Mouse (Mus musculus) megakaryocyte, embryonic 14.5 days (primary cell): ENCODE results near the gene Rnf144b. TPM values are rescaled to one million over a fixed set of nuclear protein-coding genes. Genes with fewer than 3 reads are reported as not detected.

ENCODE experiments used
- H3K27me3 ChIP-seq: replicated peaks from 2 replicates; pipeline ENCODE3; 2012; ENCODE audit warnings: inconsistent platforms
- H3K36me3 ChIP-seq: replicated peaks from 2 replicates; pipeline ENCODE3; 2012; ENCODE audit warnings: low read length, inconsistent platforms, mixed read lengths
- H3K4me1 ChIP-seq: 2 replicates; pipeline ENCODE4 v1.6.1; 2012; ENCODE audit warnings: inconsistent platforms
- H3K4me3 ChIP-seq: replicated peaks from 2 replicates; pipeline ENCODE3; 2012; ENCODE audit warnings: moderate library complexity, mild to moderate bottlenecking, inconsistent platforms
- H3K9me3 ChIP-seq: 2 replicates; pipeline ENCODE4 v1.6.1; 2012; ENCODE audit warnings: inconsistent platforms
- FLI1 ChIP-seq: IDR thresholded peaks from 2 replicates; pipeline ENCODE4 v1.6.1; 2012; ENCODE audit warnings: low read length, inconsistent platforms, mixed read lengths
- GATA1 ChIP-seq: IDR thresholded peaks from 3 replicates; pipeline ENCODE4 v1.6.1; 2012; ENCODE audit warnings: mixed read lengths, low read length, inconsistent platforms, borderline replicate concordance
- polyA plus RNA-seq: library from polyadenylated mRNA; stranded (reverse); fragments of >175 nt; gene quantifications from 2 replicates; pipeline ENCODE4 v1.2.3, GENCODE M21; 2012; ENCODE audit warnings: low replicate concordance; ENCODE audit not compliant: insufficient read depth

Gene Rnf144b
- polyA plus RNA-seq, 1 experiment, result 0.29 TPM

DNA sequence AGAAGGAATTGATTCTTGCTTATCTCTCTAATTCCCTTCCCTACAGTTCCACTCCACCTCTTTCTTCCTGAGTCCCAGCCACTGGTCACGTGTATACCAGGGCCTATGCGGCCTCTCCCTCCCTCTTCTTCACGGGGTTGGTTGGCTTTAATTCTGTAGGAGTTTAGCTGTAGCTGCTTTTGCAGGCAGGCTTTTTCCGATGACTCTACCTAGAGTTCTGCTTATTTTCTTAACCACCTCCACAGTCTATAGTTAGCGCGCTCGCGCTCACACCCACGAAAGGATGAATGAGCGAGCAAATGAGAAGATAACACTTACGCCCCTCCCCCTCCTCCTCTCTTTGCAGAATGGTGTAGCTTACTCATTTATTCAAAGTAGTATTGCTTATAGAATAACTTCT is 26.1 kb downstream of the Rnf144b start:
- no peaks in the 10 kb centered on the region for H3K27me3 ChIP-seq
- H3K36me3 ChIP-seq, result no peaks in the 10 kb centered on the region
- no peak overlapping the region for H3K4me3 ChIP-seq
- peaks cover 22% of the 10 kb centered on the region for H3K4me1 ChIP-seq
- no peaks in the 10 kb centered on the region for H3K9me3 ChIP-seq
- no peak for TF ChIP-seq FLI1
- no peak for TF ChIP-seq GATA1

DNA sequence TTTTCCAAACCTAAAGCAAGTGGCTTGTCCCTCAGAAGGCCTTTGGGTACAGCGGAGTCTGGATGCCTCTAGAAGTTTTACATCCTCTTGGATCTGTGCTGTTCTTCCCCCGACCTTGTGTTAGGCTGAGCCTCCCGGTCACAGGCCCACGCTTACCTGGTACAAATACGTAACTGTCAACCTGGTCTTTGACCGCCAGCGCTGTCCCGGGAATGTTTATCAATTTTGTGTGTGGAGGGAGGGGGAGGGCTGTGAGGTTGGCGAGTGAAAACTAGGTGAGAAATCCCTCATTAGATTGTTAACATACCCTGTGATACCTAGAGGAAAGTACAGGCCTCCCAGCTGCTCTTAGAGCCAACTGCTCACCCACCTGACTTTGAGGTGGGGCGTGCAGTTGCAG is 27.5 kb downstream of the Rnf144b start:
- Histone ChIP-seq H3K4me3 (no peak overlapping the region), H3K4me1 (peaks cover 27% of the 10 kb centered on the region), H3K36me3 (no peaks in the 10 kb centered on the region), H3K9me3 (no peaks in the 10 kb centered on the region), H3K27me3 (no peaks in the 10 kb centered on the region)
- TF ChIP-seq GATA1, result no peak
- TF ChIP-seq FLI1, result no peak

DNA sequence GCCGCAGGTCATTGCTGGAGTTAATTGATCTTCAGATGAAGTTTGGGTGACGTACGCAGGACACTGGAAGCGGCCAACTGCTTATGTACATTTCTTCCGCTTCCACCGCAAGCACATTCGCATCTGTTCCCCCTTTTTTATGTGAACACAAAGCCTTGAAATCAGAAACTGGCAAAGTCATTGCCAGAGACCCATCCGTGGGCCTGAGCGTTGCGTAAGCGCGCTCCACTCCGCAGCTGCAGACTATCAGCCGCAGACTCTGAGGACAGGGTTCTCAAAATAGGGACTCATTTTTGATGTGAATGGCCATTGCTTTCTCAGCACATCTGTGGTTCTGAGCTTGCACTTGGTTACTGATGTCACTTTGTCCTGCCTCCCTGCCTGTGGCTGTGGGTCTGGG is 28.6 kb downstream of the Rnf144b start:
- Histone ChIP-seq H3K4me3 (no peak overlapping the region), H3K36me3 (no peaks in the 10 kb centered on the region), H3K27me3 (no peaks in the 10 kb centered on the region), H3K9me3 (no peaks in the 10 kb centered on the region), H3K4me1 (peaks cover 29% of the 10 kb centered on the region)
- TF ChIP-seq GATA1 (no peak), FLI1 (no peak)

DNA sequence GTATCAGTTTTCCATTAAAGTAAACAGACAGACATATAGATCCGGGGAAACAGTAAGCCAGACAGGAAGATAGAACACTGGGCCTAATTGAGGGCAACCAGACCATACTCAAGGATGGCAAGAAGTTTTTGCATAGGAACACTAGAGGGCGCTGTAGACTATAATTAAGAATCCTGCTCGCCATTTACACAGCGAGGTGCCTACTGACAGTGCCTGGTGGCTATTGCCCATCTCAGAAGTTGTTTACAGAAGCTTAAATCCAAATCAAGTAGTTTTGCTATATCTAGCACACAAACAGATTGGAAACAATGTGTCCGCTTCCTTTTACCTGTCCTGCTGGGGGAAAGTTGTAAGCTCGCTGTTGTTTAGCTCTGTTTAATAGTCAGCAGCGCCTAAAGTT is 29.9 kb downstream of the Rnf144b start:
- Histone ChIP-seq H3K4me3 (no peak overlapping the region), H3K27me3 (no peaks in the 10 kb centered on the region), H3K36me3 (no peaks in the 10 kb centered on the region), H3K4me1 (peaks cover 29% of the 10 kb centered on the region), H3K9me3 (no peaks in the 10 kb centered on the region)
- TF ChIP-seq FLI1, result no peak
- no peak for TF ChIP-seq GATA1

DNA sequence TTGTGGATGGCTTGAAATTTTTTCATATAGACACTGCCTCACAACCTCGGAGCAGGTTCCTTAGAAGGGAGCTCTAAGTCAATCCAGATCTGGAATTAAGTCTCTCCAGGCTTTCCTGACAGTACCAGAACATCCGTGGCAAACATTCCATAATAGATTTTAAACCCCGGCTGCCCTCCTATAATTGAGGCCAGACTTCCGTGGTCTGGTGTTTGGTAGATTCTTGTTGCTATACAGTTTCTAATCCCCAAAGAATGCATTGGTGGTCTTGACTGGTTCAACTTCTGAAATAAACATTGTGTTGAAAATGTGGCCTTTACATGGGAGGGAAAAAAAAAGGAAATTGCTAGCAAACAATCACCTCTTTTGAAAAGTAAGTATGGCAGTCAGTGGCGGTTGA is 30.8 kb downstream of the Rnf144b start:
- TF ChIP-seq FLI1 (no peak), GATA1 (no peak)
- no peak overlapping the region for H3K4me3 ChIP-seq
- H3K4me1 ChIP-seq, result peaks cover 28% of the 10 kb centered on the region
- H3K27me3 ChIP-seq, result no peaks in the 10 kb centered on the region
- H3K9me3 ChIP-seq, result no peaks in the 10 kb centered on the region
- H3K36me3 ChIP-seq, result no peaks in the 10 kb centered on the region

DNA sequence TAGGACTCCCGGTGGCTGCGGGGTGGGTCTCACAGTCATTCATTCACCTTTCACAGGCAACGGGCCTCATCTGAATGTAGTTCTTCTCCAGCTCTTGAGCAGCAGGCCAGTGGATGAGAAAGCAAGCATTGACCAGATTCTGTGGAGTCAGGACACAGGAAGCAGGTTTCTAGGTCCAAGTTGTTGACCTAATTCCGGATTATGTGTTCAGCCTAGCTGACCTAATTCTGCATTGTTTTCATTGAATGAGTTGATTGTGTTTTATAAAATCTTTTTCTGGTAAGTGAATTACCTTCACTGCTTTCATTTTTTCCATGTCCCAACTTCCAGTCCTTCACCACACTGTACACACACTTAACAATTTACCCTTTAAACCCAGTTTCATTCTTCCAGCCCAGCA is 32.4 kb downstream of the Rnf144b start:
- Histone ChIP-seq H3K9me3 (no peaks in the 10 kb centered on the region), H3K4me1 (peaks cover 21% of the 10 kb centered on the region), H3K4me3 (no peak overlapping the region), H3K36me3 (no peaks in the 10 kb centered on the region), H3K27me3 (no peaks in the 10 kb centered on the region)
- no peak for TF ChIP-seq GATA1
- TF ChIP-seq FLI1, result no peak

DNA sequence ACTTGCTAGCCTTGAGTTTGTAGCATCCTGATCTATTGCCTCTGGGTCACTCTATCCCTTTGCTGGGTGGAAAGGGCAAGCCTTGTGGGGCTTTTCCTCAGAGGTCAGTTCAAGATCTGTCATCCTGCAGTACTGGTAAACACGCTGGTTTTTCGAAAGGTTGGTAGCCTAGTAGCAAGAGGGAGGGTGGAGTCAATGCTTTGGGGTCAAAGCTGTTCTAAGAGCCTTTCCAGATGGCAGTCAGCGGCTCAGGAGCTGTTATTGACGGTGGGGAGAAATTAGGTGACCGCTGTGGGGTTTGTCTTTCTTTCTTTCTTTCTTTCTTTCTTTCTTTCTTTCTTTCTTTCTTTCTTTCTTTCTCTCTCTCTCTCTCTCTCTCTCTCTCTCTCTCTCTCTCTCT is 34.4 kb downstream of the Rnf144b start:
- peaks cover 16% of the 10 kb centered on the region; the same call in 1 of the 2 replicates for H3K4me1 ChIP-seq
- no peaks in the 10 kb centered on the region for H3K27me3 ChIP-seq
- no peaks in the 10 kb centered on the region for H3K36me3 ChIP-seq
- no peaks in the 10 kb centered on the region for H3K9me3 ChIP-seq
- H3K4me3 ChIP-seq, result no peak overlapping the region
- TF ChIP-seq GATA1 (no peak), FLI1 (no peak)

DNA sequence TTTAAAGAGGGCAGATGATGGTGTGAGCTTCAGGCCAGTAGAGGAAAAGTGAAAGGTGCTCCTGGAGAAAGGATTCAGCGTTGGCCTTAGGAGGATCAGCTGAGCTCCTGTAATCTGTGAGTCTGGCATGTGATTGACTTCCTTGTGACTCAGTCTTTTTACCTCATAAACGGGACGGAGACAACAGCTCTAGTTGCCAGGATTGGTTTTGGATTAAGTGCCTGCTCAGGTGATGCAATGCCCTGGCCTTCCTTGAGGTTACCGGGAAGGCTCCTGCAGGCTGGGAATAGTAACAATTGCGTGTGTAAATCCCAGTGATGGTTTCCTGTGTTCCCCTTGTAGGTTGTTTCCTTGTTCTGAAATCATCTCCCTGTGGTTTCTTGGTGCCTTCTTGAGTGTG is 39.5 kb downstream of the Rnf144b start:
- Histone ChIP-seq H3K27me3 (peaks cover 5% of the 10 kb centered on the region), H3K4me1 (no peaks in the 10 kb centered on the region), H3K36me3 (no peaks in the 10 kb centered on the region), H3K4me3 (no peak overlapping the region), H3K9me3 (peaks cover 17% of the 10 kb centered on the region)
- TF ChIP-seq GATA1 (no peak), FLI1 (no peak)

DNA sequence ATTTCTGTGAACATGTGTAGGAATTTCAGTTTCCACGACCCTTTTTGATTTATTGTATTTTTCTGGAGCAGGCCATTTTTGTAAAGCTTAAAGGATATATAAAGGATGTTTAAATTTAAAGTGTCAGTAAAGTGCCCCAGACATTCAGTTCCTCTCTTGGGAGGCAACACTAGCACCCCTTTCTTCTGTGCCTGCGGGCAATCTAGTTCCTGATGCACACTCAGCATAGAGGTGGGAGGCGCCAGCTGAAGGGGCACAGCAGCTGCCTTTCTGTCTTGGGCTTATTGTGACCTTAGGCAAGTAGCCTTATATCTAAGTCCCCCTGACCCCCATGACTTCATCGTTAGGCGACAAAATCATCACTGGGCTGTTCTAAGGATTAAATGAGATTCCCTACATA is 42.3 kb downstream of the Rnf144b start:
- peaks cover 7% of the 10 kb centered on the region for H3K27me3 ChIP-seq
- H3K36me3 ChIP-seq, result no peaks in the 10 kb centered on the region
- H3K4me3 ChIP-seq, result no peak overlapping the region
- H3K9me3 ChIP-seq, result peaks cover 17% of the 10 kb centered on the region
- H3K4me1 ChIP-seq, result no peaks in the 10 kb centered on the region
- TF ChIP-seq FLI1 (no peak), GATA1 (no peak)

DNA sequence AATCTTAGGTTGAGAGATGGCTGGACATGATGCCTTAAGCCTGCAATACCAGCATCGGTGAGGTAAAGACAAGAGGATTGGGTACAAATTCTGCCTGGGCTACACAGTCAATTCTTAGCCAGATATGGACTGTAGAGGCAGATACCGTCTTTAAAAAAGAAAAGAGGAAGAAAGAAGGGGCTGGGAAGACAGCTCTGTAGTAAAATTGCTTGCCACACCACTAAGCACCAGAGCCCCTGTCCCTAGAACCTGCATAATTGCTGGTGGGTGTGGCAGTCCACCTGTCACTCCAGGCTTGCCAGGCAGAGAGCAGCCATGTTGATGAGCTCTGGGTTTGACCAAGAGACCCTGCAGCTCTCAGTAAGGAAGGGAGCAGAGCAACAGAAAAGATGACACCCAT is 42.8 kb downstream of the Rnf144b start:
- H3K27me3 ChIP-seq, result peaks cover 7% of the 10 kb centered on the region
- H3K4me1 ChIP-seq, result no peaks in the 10 kb centered on the region; the same call in 1 of the 2 replicates
- no peak overlapping the region for H3K4me3 ChIP-seq
- no peak for TF ChIP-seq FLI1
- H3K9me3 ChIP-seq, result peaks cover 17% of the 10 kb centered on the region
- no peaks in the 10 kb centered on the region for H3K36me3 ChIP-seq

DNA sequence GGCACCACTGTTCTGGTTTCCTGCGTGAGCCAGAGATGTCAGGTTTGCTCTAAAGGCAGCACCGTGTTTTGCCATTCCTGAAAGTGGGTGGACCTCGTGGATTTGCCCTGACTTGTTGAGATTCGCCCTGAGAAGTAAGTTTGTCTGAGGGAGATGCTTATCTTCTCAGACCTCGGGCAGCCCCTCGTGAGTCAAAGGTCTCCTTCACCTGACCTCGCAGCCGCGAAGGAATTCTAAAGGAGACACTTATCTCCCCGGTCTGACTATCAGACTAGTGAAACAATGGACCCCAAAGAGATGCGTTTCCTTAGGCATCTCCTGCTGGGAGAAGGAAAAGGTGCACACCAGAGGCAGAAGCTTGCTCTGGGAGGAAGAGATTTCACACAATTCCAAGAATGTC is 46.0 kb downstream of the Rnf144b start:
- H3K9me3 ChIP-seq, result peaks cover 16% of the 10 kb centered on the region
- peaks cover 9% of the 10 kb centered on the region for H3K4me1 ChIP-seq
- TF ChIP-seq FLI1, result no peak
- TF ChIP-seq GATA1, result no peak
- no peak overlapping the region for H3K4me3 ChIP-seq
- H3K27me3 ChIP-seq, result peaks cover 7% of the 10 kb centered on the region
- H3K36me3 ChIP-seq, result no peaks in the 10 kb centered on the region
